Mouse (Mus musculus) embryonic facial prominence, embryonic 15.5 days (tissue): Measurements from ENCODE around the gene Tor4a. TPM values are rescaled to one million over a fixed set of nuclear protein-coding genes. Genes with fewer than 3 reads are reported as not detected.
A peak's percentile ranks its signal among the peaks of the same experiment; 100 is the strongest.

Source experiments
- ATAC-seq: fragments of 200-750 bp; cut with Nextera tagmentation; 2 replicates; pipeline ENCODE4 v1.8.0; 2017; ENCODE audit warnings: low read depth, moderate TSS enrichment; ENCODE audit not compliant: insufficient number of reproducible peaks, low FRiP score, low TSS enrichment
- H3K27ac ChIP-seq: fragments of 300-500 bp; sonication (generic); replicated peaks from 2 replicates; pipeline ENCODE4 v1.5.1; 2015; ENCODE audit warnings: mild to moderate bottlenecking, inconsistent platforms
- H3K27me3 ChIP-seq: fragments of 300-500 bp; sonication (generic); 2 replicates; pipeline ENCODE4 v1.6.1; 2015; ENCODE audit warnings: inconsistent platforms
- H3K36me3 ChIP-seq: fragments of 300-500 bp; sonication (generic); 2 replicates; pipeline ENCODE4 v1.6.1; 2015; ENCODE audit warnings: mild to moderate bottlenecking, inconsistent platforms
- H3K4me1 ChIP-seq: fragments of 300-500 bp; sonication (generic); 2 replicates; pipeline ENCODE4 v1.6.1; 2015; ENCODE audit warnings: inconsistent platforms
- H3K4me2 ChIP-seq: fragments of 300-500 bp; sonication (generic); replicated peaks from 2 replicates; pipeline ENCODE4 v1.6.1; 2015; ENCODE audit warnings: mild to moderate bottlenecking, inconsistent platforms
- H3K4me3 ChIP-seq: fragments of 300-500 bp; sonication (generic); replicated peaks from 2 replicates; pipeline ENCODE4 v1.5.1; 2015; ENCODE audit warnings: mild to moderate bottlenecking, inconsistent platforms
- H3K9ac ChIP-seq: fragments of 300-500 bp; sonication (generic); 2 replicates; pipeline ENCODE4 v1.6.1; 2015; ENCODE audit warnings: inconsistent platforms
- H3K9me3 ChIP-seq: fragments of 300-500 bp; sonication (generic); replicated peaks from 2 replicates; pipeline ENCODE4 v1.6.1; 2016; ENCODE audit warnings: inconsistent platforms
- WGBS: fragments of 180-500 bp; shearing (Covaris S2); methylation state at CpG from one replicate; pipeline ENCODE4 v1.1.7; 2015; 5-methylcytosine and 5-hydroxymethylcytosine counted together
- polyA plus RNA-seq: library from polyadenylated mRNA; unstranded; fragments of >200 nt; fragmentation: Nextera tagmentation; extraction: Ambion mirVana; gene quantifications from 2 replicates; pipeline ENCODE4 v1.2.1, GENCODE M21; 2015

Gene Tor4a
- polyA plus RNA-seq, 1 experiment from 2014 or later = 10.5 TPM

DNA sequence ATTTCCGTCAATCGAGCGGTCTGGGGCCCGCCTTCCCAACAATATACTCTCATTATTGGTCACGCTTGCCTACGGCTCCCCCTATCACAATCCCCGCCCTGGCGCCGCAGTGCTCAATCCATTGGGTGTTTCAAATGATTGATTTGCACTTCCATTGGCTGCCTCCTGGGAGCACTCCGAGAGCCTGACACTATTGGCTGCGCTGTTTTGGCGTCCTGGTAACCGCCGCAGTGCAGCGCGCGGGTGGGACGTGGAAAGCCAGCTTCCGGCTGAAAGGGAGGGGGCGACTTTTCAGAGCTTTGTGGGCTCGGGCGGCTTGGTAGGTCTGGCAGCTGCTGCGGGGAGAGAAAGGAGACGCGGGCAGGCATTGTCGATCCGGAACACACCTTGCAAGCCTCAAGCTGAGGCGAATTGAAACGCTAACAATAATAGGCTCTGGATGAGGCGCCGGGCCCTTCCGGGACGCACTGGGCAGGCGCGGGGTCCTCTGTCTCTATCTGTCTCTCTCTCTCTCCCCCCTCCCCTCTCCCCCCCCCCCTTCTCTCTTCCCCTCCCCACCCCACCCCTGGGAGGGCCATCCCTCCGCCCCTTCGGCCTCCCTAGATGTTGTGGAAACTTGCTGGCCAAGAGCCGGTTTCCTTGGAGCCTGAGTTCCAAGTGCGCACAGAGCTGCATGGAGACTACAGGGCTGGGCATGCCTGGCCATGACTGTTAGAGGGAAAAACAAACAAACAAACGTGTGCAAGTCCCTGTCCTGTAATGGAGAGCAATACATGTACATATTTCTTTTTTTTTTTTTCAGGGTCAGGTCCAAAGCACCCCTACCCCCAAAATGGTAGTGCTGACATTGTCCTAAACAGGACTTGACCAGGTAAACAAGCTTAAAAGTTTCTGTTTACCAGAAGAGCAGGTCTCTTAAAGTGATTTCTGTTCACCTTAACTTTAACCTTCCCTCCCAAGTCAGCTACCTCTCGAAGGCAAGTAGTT, 28.4 kb upstream of the Tor4a start:
- 0 out of 2 replicates have a peak overlapping the region, but pooled peaks have one; percentile 16 for H3K9ac ChIP-seq
- H3K4me3 ChIP-seq = peak overlapping the region; percentile 96
- 2% methylated on average over 41 of the region's 41 CpGs for WGBS
- H3K4me2 ChIP-seq = peak overlapping the region; percentile 47
- no peaks in the 10 kb centered on the region for H3K9me3 ChIP-seq
- H3K4me1 ChIP-seq = peaks cover 27% of the 10 kb centered on the region
- 0 out of 2 replicates have a peak, but pooled peaks cover 8% of the 10 kb centered on the region for H3K36me3 ChIP-seq
- peak overlapping the region; percentile 97 for H3K27ac ChIP-seq
- peak; percentile 96 for ATAC-seq
- H3K27me3 ChIP-seq = no peaks in the 10 kb centered on the region

DNA sequence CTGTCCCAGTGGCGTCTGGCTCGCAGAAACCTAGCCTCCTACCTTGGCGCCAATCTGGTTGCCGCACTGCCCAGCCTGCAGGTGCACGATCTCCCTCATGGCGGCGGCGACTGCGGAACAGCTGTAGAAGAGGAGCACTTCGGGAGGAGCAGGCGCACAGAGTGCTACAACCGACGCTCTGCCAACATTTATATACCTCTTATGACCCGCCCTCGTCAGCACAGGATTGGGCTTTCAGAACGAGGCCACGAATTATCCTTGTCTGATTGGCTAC, 27.7 kb upstream of the Tor4a start, which contains the start of gene Tubb4b:
TSS of gene Tubb4b (minus strand) at position 211 of the 274 bp plus-strand sequence.
- H3K9me3 ChIP-seq = no peaks in the 10 kb centered on the region
- H3K27ac ChIP-seq = peak within 1 kb of the TSS; percentile 97
- H3K4me2 ChIP-seq = peak within 1 kb of the TSS; percentile 87
- H3K27me3 ChIP-seq = no peaks in the 10 kb centered on the region
- H3K36me3 ChIP-seq = 0 out of 2 replicates have a peak, but pooled peaks cover 8% of the 10 kb centered on the region
- no peak for ATAC-seq
- H3K9ac ChIP-seq = peak within 1 kb of the TSS; percentile 79
- peak within 1 kb of the TSS; percentile 96 for H3K4me3 ChIP-seq
- WGBS = under 1% methylated on average over 17 of the region's 17 CpGs
- H3K4me1 ChIP-seq = peaks cover 27% of the 10 kb centered on the region

DNA sequence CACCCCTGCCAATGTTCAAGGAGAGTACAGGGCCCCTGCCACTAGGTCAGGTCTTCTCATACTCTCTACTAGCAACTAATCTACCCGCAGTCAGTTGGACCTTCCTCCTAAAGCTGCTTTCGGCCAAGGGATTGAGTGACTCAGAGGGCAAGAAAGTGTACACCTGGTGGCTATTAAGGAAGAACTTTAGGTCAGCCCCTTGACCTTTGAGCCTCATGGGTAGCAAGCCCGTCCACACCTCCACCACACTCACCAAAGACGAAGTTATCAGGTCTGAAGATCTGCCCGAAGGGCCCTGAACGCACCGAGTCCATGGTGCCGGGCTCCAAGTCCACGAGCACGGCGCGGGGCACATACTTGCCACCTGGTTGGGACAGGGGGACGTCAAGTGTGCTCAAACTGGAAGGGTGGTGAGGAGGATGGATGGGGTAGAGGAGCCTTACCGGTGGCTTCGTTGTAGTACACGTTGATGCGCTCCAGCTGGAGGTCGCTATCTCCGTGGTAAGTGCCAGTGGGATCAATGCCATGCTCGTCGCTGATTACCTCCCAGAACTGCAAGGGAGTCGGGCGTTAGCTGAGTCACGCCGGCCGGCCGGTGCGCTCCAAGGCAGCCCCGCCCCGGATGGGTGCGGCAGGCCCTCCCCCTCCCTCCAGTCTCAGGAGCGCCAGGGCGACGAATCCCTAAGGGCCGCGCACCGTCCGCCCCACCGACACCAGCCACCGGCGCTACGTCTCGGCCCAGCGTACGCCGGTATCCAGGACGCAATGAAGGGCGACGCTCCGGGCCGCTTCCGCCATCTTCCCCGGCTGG, 27.2 kb upstream of the Tor4a start:
- Histone ChIP-seq H3K27me3 (no peaks in the 10 kb centered on the region), H3K4me1 (peaks cover 24% of the 10 kb centered on the region), H3K36me3 (0 out of 2 replicates have a peak, but pooled peaks cover 8% of the 10 kb centered on the region), H3K9me3 (no peaks in the 10 kb centered on the region), H3K4me3 (peak overlapping the region; percentile 96), H3K4me2 (peak overlapping the region; percentile 87), H3K9ac (peak overlapping the region; percentile 79), H3K27ac (peak overlapping the region; percentile 96)
- WGBS = under 1% methylated on average over 52 of the region's 53 CpGs
- ATAC-seq = peak; percentile 16

DNA sequence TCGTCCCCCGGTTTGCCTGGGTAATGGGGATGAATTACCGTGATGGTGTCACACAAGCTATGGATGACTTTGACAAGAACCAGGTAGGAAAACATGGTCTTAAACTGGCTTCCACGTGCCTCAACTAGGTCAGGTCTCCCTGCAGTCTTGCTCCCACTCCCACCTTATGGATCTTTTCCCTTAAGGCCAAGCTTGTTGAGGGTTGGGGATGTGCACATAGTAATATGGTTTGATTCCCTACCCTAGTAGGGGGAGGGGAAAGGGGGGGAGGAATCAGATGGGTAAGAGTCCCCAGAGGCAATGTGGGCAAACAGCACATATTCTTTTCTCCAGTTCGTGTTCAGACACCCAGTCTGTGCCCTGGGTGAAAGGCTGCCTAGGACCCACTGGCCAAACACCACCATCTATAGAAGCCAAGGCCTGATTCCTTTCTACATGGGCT, 24.7 kb upstream of the Tor4a start:
- no peak overlapping the region for H3K27ac ChIP-seq
- no peak overlapping the region for H3K4me3 ChIP-seq
- no peaks in the 10 kb centered on the region for H3K27me3 ChIP-seq
- no peak for ATAC-seq
- no peak overlapping the region for H3K9ac ChIP-seq
- H3K4me2 ChIP-seq = no peak overlapping the region
- H3K4me1 ChIP-seq = peaks cover 15% of the 10 kb centered on the region
- 0 out of 2 replicates have a peak, but pooled peaks cover 8% of the 10 kb centered on the region for H3K36me3 ChIP-seq
- no peaks in the 10 kb centered on the region for H3K9me3 ChIP-seq
- 68% methylated on average over 5 of the region's 5 CpGs for WGBS

DNA sequence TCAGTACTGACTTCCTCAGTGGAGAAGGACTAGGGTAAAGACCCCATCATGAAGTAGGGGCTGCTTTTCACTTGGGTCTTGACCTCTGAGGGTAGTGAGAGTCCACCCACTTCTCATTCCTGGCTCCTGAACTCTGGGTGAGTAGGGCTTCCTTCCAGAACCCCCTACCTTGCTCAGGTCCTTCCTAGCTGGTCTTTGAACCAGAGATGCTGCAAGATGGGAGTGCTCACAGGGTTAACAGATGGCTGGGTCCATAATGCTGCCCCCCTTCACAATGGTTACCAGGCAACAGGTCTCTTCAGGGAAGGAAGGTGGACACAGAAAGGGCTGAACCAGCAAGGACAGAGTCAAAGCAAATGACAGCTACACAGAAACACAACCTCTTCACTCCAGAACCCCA, 21.8 kb upstream of the Tor4a start, which contains the start of gene Fam166a:
TSS of gene Fam166a (plus strand) at position 301 of the 400 bp plus-strand sequence.
- no peaks in the 10 kb centered on the region for H3K9me3 ChIP-seq
- ATAC-seq = no peak
- no peak within 1 kb of the TSS for H3K27ac ChIP-seq
- H3K27me3 ChIP-seq = no peaks in the 10 kb centered on the region
- no peak within 1 kb of the TSS for H3K4me3 ChIP-seq
- H3K4me2 ChIP-seq = no peak within 1 kb of the TSS
- H3K4me1 ChIP-seq = peaks cover 4% of the 10 kb centered on the region
- 0 out of 2 replicates have a peak, but pooled peaks cover 8% of the 10 kb centered on the region for H3K36me3 ChIP-seq
- H3K9ac ChIP-seq = no peak within 1 kb of the TSS

DNA sequence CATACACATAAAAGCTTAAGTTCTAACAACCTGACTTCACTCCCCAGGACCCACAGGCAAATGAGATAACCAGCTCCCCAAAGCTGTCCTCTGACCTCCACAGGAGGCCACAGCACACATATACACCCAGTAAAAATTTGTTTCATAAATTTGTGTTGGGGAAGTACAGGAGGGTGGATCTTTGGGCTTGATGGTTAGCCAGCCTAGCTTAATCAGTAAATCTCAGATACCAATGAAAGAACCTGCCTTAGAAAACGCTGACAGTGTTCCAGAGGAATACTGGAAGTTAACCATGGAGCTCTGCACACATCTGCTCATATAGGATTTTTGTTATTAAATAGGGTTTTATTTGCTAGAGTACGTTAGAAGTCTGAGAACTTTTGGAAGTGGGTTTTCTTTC, 21.0 kb upstream of the Tor4a start:
- Histone ChIP-seq H3K4me2 (no peak overlapping the region), H3K27me3 (no peaks in the 10 kb centered on the region), H3K27ac (no peak overlapping the region), H3K36me3 (0 out of 2 replicates have a peak, but pooled peaks cover 8% of the 10 kb centered on the region), H3K9ac (no peak overlapping the region), H3K4me1 (no peaks in the 10 kb centered on the region), H3K4me3 (no peak overlapping the region), H3K9me3 (no peaks in the 10 kb centered on the region)
- whole genome bisulfite sequencing = 60% methylated on average over 2 of the region's 2 CpGs
- ATAC-seq = no peak

DNA sequence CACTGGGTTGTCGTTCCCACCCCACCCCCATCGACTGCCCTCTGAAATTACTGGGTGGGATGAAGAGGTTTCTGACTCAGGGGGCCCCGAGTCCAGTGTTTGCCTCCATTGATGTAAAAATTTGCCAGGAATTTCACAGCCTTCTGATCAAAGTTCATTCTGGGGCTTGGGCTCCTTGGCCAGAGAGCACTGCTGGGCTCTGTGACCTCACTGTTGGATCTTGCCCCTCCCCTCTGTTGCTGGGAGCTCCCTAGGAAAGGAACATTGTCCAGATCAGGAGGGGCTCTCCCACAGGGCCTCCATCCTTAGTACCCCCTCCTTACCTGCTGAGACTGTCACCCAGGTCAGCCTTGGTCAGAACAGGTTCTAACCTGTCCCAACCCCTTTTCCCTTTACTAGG, 17.8 kb upstream of the Tor4a start, which contains the start of gene Stpg3:
TSS of gene Stpg3 (minus strand) at position 194 of the 400 bp plus-strand sequence.
- no peaks in the 10 kb centered on the region for H3K36me3 ChIP-seq
- no peak within 1 kb of the TSS for H3K4me3 ChIP-seq
- H3K9me3 ChIP-seq = no peaks in the 10 kb centered on the region
- H3K9ac ChIP-seq = no peak within 1 kb of the TSS
- 62% methylated on average over 3 of the region's 3 CpGs for WGBS
- peaks cover 15% of the 10 kb centered on the region for H3K4me1 ChIP-seq
- ATAC-seq = no peak
- no peaks in the 10 kb centered on the region for H3K27me3 ChIP-seq
- no peak within 1 kb of the TSS for H3K4me2 ChIP-seq
- H3K27ac ChIP-seq = no peak within 1 kb of the TSS

DNA sequence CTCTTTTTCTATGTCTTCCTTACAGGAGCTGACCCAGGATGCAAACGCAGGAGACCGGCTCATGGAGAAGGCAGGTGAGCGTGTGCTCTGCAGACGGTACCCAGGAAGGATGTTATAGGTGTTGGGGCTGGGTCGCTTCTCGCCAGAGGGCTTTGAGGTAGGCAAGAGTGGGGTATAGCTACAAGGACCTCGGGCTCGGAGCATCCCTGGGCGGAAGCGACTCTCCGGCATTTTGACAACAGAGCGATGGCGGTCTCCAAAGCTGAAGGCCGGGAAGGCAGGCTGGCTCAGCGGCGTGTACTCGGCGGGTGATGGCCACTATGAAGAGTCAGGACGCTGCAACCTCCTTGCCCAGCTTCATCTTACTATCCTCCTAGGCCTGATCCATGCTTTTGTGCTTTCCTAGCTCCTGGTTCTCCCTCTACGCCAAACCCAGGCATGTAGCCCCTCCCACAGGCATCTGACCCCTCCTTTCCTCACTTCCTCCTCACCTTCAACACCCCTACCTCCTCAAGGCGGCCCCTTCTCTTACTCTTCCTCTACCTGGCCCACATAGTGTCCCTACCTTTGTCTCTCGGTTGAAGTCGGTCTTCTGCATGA, 16.7 kb upstream of the Tor4a start:
- WGBS = 64% methylated on average over 23 of the region's 23 CpGs
- H3K9me3 ChIP-seq = no peaks in the 10 kb centered on the region

DNA sequence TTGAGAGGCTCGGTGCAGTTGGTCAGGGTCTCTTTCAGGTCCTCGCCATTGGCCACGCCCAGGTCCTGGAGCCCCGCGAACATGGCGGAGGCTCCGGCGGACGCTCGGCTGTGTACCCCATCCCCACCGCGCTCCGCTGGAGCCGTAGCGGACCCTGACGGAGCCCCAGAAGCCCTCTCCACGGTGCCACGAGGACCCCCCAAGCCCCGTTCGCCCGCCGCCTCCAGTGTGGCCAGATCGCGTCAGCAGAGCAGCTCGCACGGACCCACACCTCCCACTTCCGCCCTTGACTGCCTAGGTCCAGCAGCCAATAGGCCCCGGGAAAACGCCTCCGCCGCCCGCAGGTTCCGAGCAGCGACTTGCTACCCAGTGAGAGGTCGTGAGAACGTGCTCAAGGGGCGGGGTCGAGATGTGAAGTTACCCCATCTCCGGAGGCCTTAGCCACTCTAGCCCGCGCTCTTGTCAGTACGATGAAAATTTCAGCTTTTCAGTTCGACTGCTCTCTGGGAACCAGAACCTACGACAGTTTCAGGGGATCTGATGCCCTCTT, 14.5 kb upstream of the Tor4a start, which contains the start of gene Nelfb:
TSS of gene Nelfb (minus strand) at position 369 of the 550 bp plus-strand sequence.
- peaks cover 23% of the 10 kb centered on the region for H3K36me3 ChIP-seq
- peaks cover 21% of the 10 kb centered on the region for H3K4me1 ChIP-seq
- peak within 1 kb of the TSS; percentile 93 for H3K4me3 ChIP-seq
- peak within 1 kb of the TSS; percentile 93 for H3K27ac ChIP-seq
- under 1% methylated on average over 44 of the region's 44 CpGs for WGBS
- no peaks in the 10 kb centered on the region for H3K27me3 ChIP-seq
- no peaks in the 10 kb centered on the region for H3K9me3 ChIP-seq
- peak within 1 kb of the TSS; percentile 87 for H3K4me2 ChIP-seq
- ATAC-seq = peak; percentile 92
- H3K9ac ChIP-seq = peak within 1 kb of the TSS; percentile 91

More for the DNA sequence above, 16.7 kb upstream of the Tor4a start:
- Histone ChIP-seq H3K4me3 (no peak overlapping the region), H3K9ac (no peak overlapping the region), H3K4me1 (peaks cover 20% of the 10 kb centered on the region), H3K4me2 (no peak overlapping the region), H3K27ac (no peak overlapping the region), H3K27me3 (no peaks in the 10 kb centered on the region), H3K36me3 (0 out of 2 replicates have a peak, but pooled peaks cover 6% of the 10 kb centered on the region)
- ATAC-seq = no peak

DNA sequence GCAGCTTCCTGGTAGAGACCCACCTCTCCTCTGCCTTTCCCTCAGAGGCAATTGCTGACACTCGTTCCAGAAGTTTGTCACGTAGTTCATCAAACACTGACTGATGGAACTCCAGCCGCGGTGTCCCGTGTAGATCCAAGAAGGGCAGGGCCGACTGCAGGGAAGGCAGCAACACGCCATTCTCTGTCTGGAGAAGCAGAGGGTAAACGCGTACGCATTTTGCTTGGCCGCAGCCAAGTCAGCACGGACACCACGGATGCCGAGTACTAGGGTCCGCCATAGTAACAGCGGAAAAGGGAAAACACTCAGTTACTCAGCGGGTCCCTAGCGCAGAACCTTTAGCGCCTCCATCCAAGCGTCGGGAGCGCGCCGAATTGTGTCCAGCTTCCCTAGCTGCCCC, 14.0 kb upstream of the Tor4a start:
- Histone ChIP-seq H3K4me3 (peak overlapping the region; percentile 93), H3K4me1 (peaks cover 21% of the 10 kb centered on the region), H3K4me2 (peak overlapping the region; percentile 87), H3K27ac (peak overlapping the region; percentile 93), H3K9ac (peak overlapping the region; percentile 91), H3K9me3 (no peaks in the 10 kb centered on the region), H3K27me3 (no peaks in the 10 kb centered on the region), H3K36me3 (peaks cover 28% of the 10 kb centered on the region)
- under 1% methylated on average over 24 of the region's 24 CpGs for WGBS
- no peak for ATAC-seq
